8 mouse cellular contexts compared by ENCODE assay signal in the genomic region with DNA sequence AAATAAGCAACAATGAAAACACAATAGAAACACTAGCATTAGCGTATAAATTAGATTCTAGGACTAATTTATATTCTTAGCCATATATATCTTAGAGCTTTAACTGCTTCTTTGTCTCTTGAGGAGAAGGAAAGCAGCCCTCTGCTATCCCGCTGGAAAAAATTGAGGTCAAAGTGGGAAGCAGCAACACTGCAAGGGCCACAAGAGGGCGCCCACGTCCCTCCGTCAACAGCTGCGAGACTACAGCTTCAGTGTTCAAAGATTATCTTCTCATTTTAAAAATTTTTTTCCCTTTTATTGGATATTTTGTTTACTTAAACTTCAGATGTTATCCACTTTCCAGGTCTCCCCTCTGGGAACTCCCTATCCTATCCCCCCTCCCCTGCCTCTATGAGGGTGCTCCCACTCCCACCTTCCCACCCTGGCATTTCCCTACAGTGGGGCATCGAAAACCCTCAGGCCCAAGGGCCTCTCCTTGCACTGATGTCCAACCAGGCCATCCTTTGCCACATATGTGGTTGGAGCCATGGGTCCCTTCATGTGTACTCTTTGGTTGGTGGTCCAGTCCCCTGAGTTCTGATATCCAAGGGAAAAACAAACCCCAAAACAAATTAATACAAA. TPM values are rescaled to one million over a fixed set of nuclear protein-coding genes. Genes with fewer than 3 reads are reported as not detected.
DNase-seq lines count a peak whose midpoint lies in the region; ATAC-seq and TF ChIP-seq lines count a peak whose summit lies in the region.

No protein-coding gene starts in this region.

- H3K4me3 ChIP-seq in layer of hippocampus, adult 2 months: no peak overlapping the region

- peak overlapping the region; percentile 72 for H3K27ac ChIP-seq in layer of hippocampus, adult 2 months

- ATAC-seq in common myeloid progenitor, adult 5-6 weeks (replicated peaks; ENCODE audit: low read depth, poor library complexity, severe bottlenecking): peak; percentile 78

- peak; percentile 42 for DNase-seq in CD4-positive helper T cell, adult 2 months (ENCODE audit: low read depth, low spot score)
- DNase-seq in ZHBTc4 (ENCODE audit: low read depth, low spot score): peak; percentile 77
- peak; percentile 91 for DNase-seq in gastrocnemius, postnatal 10 days
- peak; percentile 75 to 87 for DNase-seq in layer of hippocampus, adult 2 months (ENCODE audit: low spot score in 2 of 2)
- DNase-seq in lung, postnatal 25 days (ENCODE audit: low spot score): peak; percentile 78
- DNase-seq in retina, postnatal 7 days (ENCODE audit: low read depth, low spot score): peak; percentile 67
- peak; percentile 61 for DNase-seq in yolk sac, embryonic 10.5 days (ENCODE audit: low spot score)

- TF ChIP-seq CTCF in layer of hippocampus, adult 2 months (conservative IDR thresholded peaks at IDR 0.05): peak; percentile 99

RNA-seq across cellular contexts. Expression of gene Arfgap2, which starts 21.2 kb away (rescaled TPM):
- total RNA-seq in common myeloid progenitor, adult 5-6 weeks (2017): 36.8 and 37.3 TPM in 2 replicates
- total RNA-seq in gastrocnemius, postnatal 10 days (2021): 10 to 100 TPM; 77.1 to 84.3 TPM
- total RNA-seq in layer of hippocampus, adult 2 months (2021): 10 to 100 TPM; 75.6 to 81.3 TPM

RNA-seq across cellular contexts. Expression of gene Pacsin3, which starts 30.2 kb away (rescaled TPM):
- 0.19 TPM in 1 of 2 replicates, not detected in the other for total RNA-seq in common myeloid progenitor, adult 5-6 weeks (2017)
- 100 to 1,000 TPM; 288 to 337 TPM for total RNA-seq in gastrocnemius, postnatal 10 days (2021)
- 10 to 100 TPM; 25.6 to 27.6 TPM for total RNA-seq in layer of hippocampus, adult 2 months (2021)

RNA-seq across cellular contexts. Expression of gene Ddb2, which starts 49.2 kb away (rescaled TPM):
- total RNA-seq in common myeloid progenitor, adult 5-6 weeks (2017): 11.5 and 18.0 TPM in 2 replicates
- total RNA-seq in gastrocnemius, postnatal 10 days (2021): 1 to 10 TPM; 4.2 to 7.6 TPM
- total RNA-seq in layer of hippocampus, adult 2 months (2021): 10 to 100 TPM; 12.9 to 13.1 TPM

Comparison
In these comparisons a context has a peak if more than half of its experiments do, and no peak if none do; other contexts are left out.
1. RNA of gene Pacsin3, which starts 30.2 kb away (total RNA-seq): 288 to 337 TPM in gastrocnemius, postnatal 10 days and 25.6 to 27.6 TPM in layer of hippocampus, adult 2 months; 0.19 TPM in common myeloid progenitor, adult 5-6 weeks; every median in the first group is over 10 times any median in the second.
2. Peak in every context shown above with its lines, with median percentiles within 50 percentile points of each other: DNase-seq.